Mouse (Mus musculus) lung, postnatal 36 days (tissue): Measurements from ENCODE around the gene Ptcd2.

Experiments
- DNase-seq: peaks from one replicate; pipeline ENCODE4 v3.0.0; 2022; ENCODE audit warnings: mixed read lengths

Ptcd2 gene

DNA sequence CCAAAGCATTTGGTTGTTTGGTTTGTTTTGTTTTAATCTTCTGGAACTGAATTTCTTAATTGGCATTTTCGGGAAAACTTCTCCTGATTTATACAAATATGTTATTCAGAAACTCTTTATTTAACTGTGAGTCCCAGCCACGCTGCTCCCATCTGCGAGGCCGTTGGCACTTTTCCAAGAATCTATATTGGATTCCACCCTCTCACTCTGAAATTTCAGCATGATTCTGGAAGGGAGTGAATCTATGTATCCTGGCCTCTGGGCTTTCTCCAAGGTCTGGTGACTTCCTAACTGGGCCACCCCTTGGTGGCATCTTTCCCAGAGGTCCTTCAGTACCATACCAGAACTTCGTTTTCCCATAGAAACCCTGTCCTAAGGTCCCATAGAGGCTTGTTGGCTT, 40.7 kb downstream of the Ptcd2 start:
- no peak for DNase-seq

GRCm38 (mm10) chr13:99299921-99300320, 44.6 kb downstream of the Ptcd2 start:
- no peak for DNase-seq

GRCm38 (mm10) chr13:99294176-99294575, 50.3 kb downstream of the Ptcd2 start:
- DNase-seq = no peak

GRCm38 (mm10) chr13:99290766-99291165, 53.7 kb downstream of the Ptcd2 start:
- no peak for DNase-seq

DNA sequence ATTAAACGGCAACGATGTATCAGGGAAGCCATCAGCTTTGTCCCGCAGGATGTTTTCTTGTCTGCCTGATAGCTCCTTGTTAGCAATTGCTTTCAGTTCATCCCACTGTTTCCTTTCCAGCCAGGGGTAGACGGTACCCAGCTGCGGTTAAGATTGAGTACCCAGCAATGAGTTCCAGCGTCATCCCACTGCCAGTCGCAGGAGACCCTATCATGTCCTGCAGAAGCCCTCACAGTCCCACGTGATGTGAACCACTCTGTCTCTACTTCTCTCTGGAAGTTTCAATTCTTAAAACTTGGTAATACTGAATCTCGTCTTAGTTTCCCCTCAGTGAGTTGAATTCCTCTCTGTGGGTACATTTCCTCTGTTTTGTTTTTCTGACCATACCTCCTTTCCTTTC, 56.7 kb downstream of the Ptcd2 start:
- DNase-seq = no peak

GRCm38 (mm10) chr13:99287207-99287606, 57.3 kb downstream of the Ptcd2 start:
- no peak for DNase-seq

DNA sequence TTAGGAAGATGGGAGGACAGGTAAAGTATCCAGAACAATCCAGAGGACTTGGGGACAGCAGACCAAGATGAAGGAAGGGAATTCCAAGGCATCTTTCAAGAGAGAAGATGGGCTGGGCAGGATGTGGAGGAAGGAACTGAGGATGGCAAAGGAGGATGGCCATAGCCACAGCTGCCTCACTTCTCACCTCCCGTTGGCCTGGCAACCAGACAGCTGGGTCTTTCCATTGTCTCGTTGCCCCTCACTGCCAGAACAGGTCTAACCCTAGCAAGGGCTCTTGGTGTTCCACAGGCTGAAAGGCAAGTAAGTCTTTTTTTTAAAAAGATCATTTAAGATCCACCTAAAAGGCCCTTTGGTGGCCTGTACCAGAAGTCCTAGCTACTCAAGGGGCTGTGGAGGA, 59.3 kb downstream of the Ptcd2 start:
- DNase-seq = no peak

DNA sequence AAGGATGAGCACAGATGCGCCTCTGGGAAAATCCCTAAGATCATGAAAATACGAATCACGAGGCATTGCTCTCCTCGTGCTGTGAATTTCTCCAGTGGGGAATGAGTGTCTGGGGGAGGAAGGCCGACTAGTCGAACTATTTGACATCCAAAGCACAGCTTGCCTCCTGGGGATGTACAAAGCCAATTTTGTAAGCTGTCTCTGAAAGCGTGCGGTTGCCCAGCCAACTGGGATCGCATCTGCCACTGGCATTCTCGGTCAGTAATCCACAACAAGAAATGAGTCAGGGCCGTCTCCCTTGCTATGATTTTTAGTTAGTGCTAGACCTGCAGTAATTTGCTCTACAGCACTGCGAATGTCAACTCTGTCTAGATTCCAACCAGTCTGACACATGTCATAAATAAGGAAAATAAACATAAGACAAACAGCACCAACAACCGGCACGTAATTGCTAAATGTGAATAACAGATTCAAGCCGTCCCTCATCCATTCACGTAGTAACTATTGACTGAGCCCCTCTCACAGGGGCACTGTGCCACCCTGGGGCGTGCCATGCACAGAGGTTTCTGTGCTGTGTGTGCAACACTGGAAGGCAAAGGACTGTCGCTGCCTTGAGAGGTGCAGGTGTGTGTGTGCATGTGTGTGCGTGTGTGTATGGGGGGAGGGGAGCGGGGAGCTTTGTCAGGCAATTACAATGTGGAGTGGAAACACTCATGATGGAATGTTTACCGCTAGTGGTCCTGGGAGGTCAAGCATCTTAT, 59.9 kb downstream of the Ptcd2 start:
- DNase-seq = no peak

- no peak for DNase-seq
These were observed 60.6 kb downstream of the Ptcd2 start for GRCm38 (mm10) chr13:99283916-99284315.

- no peak for DNase-seq
These were observed 61.5 kb downstream of the Ptcd2 start for GRCm38 (mm10) chr13:99282961-99283360.

DNA sequence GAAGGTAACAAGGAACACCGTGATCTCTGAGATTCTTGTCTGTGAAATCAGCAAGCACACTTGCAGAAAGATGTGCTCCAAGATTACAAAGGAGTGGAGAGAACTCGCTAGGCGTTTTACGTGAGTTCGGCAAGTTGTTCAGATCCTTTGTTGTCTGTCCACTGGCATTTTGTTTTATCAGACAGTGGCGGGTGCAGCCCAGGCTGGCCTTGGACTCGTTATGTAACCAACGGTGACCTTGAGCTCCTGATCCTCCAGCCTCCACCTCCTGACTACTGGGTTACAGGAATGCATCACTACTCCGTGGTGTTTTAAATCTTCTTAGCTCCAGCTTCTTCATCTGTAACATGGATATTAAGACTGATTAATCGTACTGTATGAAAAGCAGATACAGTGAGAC, 65.2 kb downstream of the Ptcd2 start:
- DNase-seq = no peak

- DNase-seq = no peak
These were observed 66.0 kb downstream of the Ptcd2 start for GRCm38 (mm10) chr13:99278511-99278910.

GRCm38 (mm10) chr13:99277521-99277920, 67.0 kb downstream of the Ptcd2 start:
- DNase-seq = no peak

- no peak for DNase-seq
These were observed 72.5 kb downstream of the Ptcd2 start for GRCm38 (mm10) chr13:99272046-99272445.
